Mouse (Mus musculus): ENCODE results near the gene Plscr2. TPM values are rescaled to one million over a fixed set of nuclear protein-coding genes. Genes with fewer than 3 reads are reported as not detected.

Gene Plscr2
- total RNA-seq, 4 experiments from 2014 or later: 21.5 to 33.4 (median 26.9) TPM

- no peak for DNase-seq (ENCODE audit: low spot score)
Observed at GRCm38 (mm10) chr9:92338954-92339353, 63.6 kb downstream of the Plscr2 start.

Small RNAs within 50 kb of the gene (microRNA-seq; reads per million reads assigned to microRNA genes)
- gene Mir6386: not detected

Other genes with a start within 250 kb of the Plscr2 start
- not detected for gene Plscr5, start 82.7 kb upstream of the Plscr2 start, total RNA-seq (2022)
- gene Plscr1, start 25.9 kb upstream of the Plscr2 start, total RNA-seq (2022): 10 to 100 TPM; 10.2 to 13.0 (median 11.6) TPM
- not detected for gene 1700057G04Rik, start 33.8 kb downstream of the Plscr2 start, total RNA-seq (2022)
- 1 to 10 TPM; 7.0 to 9.2 (median 7.7) TPM for gene Plscr4, start 181.8 kb downstream of the Plscr2 start, total RNA-seq (2022)

Measured in heart, adult 8-10 months (tissue).